Mouse (Mus musculus) small intestine, adult 2 months (tissue): ENCODE measurements around the gene Smg8. TPM values are rescaled to one million over a fixed set of nuclear protein-coding genes. Genes with fewer than 3 reads are reported as not detected.
"Not testable (repeated sequence)": the region's sequence is repeated elsewhere in the genome, so short reads cannot be mapped to it uniquely, and the experiment has no call there.

Experiments used
- H3K27ac ChIP-seq: fragments of 200-500 bp; 2 replicates; pipeline ENCODE4 v1.5.1; 2012; ENCODE audit warnings: low read depth, low read length, control low read depth, inconsistent platforms; ENCODE audit not compliant: insufficient read depth
- H3K27me3 ChIP-seq: fragments of 200-500 bp; 2 replicates; pipeline ENCODE4 v1.6.1; 2012; ENCODE audit warnings: mild to moderate bottlenecking, moderate library complexity, low read length, inconsistent platforms; ENCODE audit not compliant: control insufficient read depth, insufficient read depth
- H3K36me3 ChIP-seq: fragments of 200-500 bp; 2 replicates; pipeline ENCODE4 v1.6.1; 2012; ENCODE audit warnings: mild to moderate bottlenecking, low read length, control low read depth, inconsistent platforms; ENCODE audit not compliant: control insufficient read depth, insufficient read depth
- H3K4me1 ChIP-seq: fragments of 200-500 bp; 2 replicates; pipeline ENCODE4 v1.6.1; 2012; ENCODE audit warnings: low read length, inconsistent platforms, mixed read lengths; ENCODE audit not compliant: control insufficient read depth, insufficient read depth, insufficient read length
- H3K4me3 ChIP-seq: fragments of 200-500 bp; 2 replicates; pipeline ENCODE4 v1.5.1; 2012; ENCODE audit warnings: low read depth, mild to moderate bottlenecking, control low read depth, inconsistent platforms, low read length, moderate library complexity
- CTCF ChIP-seq: fragments of 200-500 bp; IDR thresholded peaks from 2 replicates; pipeline ENCODE4 v1.5.1; 2012; ENCODE audit warnings: low read depth, mild to moderate bottlenecking, control low read depth, inconsistent platforms, low read length, moderate library complexity, mixed read lengths; ENCODE audit not compliant: insufficient replicate concordance, insufficient read length; ENCODE audit errors: extremely low read depth
- POLR2A ChIP-seq: fragments of 200-500 bp; IDR thresholded peaks from 2 replicates; pipeline ENCODE4 v1.6.1; 2012; ENCODE audit warnings: low read depth, mild to moderate bottlenecking, control low read depth, inconsistent platforms, low read length, moderate library complexity
- WGBS: fragments of 180-500 bp; shearing (Covaris S2); methylation state at CpG from one replicate; pipeline ENCODE4 v1.1.7; 2018; 5-methylcytosine and 5-hydroxymethylcytosine counted together
- polyA plus RNA-seq: library from polyadenylated mRNA; depleted of rRNA; stranded (reverse); fragments of >200 nt; gene quantifications from 2 replicates; pipeline ENCODE4 v1.2.3, GENCODE M21; 2012

Smg8 gene
- polyA plus RNA-seq, 1 experiment, result 2.4 TPM

DNA sequence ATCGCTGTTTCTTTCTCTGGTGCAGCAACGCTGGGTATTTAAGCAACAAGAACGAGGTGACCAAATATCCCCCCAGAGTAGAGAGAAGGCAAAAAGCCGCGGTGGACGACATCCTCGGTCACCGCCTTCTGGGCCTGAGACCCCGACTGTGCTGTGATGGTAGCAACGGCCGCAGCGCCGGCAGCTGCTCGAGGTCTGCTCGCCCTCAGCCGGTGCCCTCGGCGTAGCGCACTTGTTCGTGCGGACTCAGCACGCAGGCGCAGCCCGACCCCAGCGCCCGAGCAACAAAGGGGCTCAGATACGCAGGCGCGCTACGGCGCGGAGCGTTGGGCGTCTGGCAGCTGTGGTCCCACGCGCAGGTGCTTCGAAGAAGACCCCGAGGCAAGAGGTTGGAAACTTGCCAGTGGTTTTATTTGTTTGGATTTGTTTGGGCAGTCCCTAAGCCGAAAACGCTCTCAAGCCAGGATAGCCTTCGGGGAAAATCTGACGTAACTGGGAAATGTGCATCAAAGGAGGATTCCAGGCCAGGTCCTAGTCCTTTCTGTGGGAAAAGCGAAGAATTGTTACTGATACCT, 12.6 kb downstream of the Smg8 start, which contains the start of gene Gdpd1:
Gdpd1 (minus strand) TSS at position 197 of the 575 bp plus-strand sequence.
- H3K27me3 ChIP-seq, result no peaks in the 10 kb centered on the region
- TF ChIP-seq CTCF, result peak; percentile 26; the same call in 1 of the 2 replicates
- peak; percentile 91 for TF ChIP-seq POLR2A
- peak within 1 kb of the TSS; percentile 29 for H3K27ac ChIP-seq
- H3K36me3 ChIP-seq, result peaks cover 11% of the 10 kb centered on the region
- under 1% methylated on average over 43 of the region's 43 CpGs for WGBS
- H3K4me3 ChIP-seq, result peak within 1 kb of the TSS; percentile 70
- peaks cover 12% of the 10 kb centered on the region for H3K4me1 ChIP-seq

DNA sequence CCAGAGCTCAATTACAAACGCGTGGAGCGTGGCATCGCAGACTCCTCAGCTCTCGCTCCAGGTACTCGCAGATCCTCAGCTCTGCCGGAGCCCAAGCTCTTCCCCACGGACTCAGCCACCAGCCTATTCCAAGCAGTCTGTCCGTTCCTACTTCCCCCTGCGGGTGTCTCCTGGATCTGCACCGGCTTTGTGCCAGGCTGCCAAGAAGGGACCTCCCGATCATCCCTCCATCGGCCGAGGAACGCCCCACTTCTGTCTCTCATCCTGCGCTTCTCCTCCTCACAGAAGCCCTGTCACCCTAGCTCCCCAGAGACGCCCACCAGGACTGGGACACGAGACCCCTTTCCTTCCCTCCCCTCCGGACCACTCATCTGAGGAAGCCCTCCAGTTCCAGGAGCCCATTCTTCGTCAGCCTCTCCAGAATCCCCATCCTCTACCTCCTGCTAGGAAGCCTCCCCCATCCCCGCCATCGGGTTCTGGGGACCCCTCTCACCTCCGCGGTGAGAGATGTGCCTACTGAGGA, 13.2 kb downstream of the Smg8 start:
- Histone ChIP-seq H3K4me3 (peak overlapping the region; percentile 70), H3K27ac (peak overlapping the region; percentile 29), H3K4me1 (peaks cover 12% of the 10 kb centered on the region), H3K27me3 (no peaks in the 10 kb centered on the region), H3K36me3 (peaks cover 11% of the 10 kb centered on the region)
- peak; percentile 67; the same call in 1 of the 2 replicates for TF ChIP-seq CTCF
- TF ChIP-seq POLR2A, result peak; percentile 43; the same call in 1 of the 2 replicates
- 3% methylated on average over 24 of the region's 24 CpGs for WGBS

DNA sequence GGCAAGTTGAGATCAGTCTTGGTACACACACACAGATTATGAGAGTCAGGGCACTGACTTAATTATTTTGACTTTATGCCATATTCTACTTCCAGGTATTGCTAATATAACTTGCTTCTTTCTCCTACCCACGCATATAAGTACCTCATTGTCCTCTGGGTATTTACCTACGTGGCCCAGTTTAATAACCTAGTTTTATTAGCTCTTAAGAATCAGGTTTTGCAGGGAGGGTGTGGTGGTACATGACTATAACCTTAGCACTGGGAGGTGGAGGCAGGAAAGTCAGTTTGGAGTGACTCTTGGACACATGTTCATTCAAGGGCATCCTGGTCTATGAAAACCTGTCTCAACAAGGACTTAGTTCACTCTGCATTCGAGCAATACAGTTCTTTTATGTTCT, 24.5 kb downstream of the Smg8 start:
- no peak for TF ChIP-seq CTCF
- Histone ChIP-seq H3K4me1 (no peaks in the 10 kb centered on the region), H3K27me3 (no peaks in the 10 kb centered on the region), H3K36me3 (peaks cover 31% of the 10 kb centered on the region), H3K4me3 (no peak overlapping the region), H3K27ac (peak overlapping the region; percentile 53)
- 33% methylated on average over 3 of the region's 3 CpGs for WGBS

DNA sequence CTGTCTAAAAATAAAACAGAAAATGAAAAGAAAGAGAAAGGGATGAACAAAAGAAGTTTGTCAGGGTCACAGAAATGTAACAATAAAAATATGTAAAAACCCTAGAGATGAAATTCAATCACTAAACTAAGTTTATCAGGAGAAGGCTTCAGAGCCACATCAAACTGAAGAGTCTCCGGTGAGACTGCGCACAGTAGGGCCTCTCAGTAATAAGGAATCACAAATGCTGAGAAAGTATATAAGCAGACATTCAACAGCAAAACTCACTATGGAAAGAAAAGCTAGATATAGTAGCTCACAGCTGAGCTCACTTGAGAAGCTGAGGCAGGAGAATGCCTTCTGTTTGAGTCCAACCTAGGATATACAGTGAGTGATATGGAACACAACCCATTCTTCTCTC, 26.2 kb downstream of the Smg8 start:
- no peak overlapping the region for H3K4me3 ChIP-seq
- no peak for TF ChIP-seq POLR2A
- no peak for TF ChIP-seq CTCF
- H3K27me3 ChIP-seq, result no peaks in the 10 kb centered on the region
- peaks cover 44% of the 10 kb centered on the region for H3K36me3 ChIP-seq
- 97% methylated on average over 2 of the region's 2 CpGs for WGBS
- H3K27ac ChIP-seq, result no peak overlapping the region
- no peaks in the 10 kb centered on the region for H3K4me1 ChIP-seq

DNA sequence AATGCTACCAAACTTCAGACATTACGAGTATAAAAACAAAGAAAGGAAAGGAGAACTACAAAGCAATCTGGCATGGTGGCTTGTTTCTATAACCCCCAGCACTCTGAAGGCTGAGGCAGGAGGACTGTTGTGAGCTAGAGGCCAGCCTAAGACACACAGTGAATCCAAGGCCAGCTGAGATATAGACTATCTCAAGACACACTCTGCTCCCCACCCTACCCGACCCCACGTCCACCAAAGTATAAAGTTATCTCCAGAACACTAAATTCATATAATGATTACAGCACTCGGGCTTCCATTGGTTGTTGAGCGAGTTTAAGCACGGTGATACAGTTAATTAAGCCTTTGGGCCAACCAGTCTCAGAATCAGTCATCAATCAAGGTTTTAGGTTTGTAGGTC, 30.3 kb downstream of the Smg8 start:
- H3K4me3 ChIP-seq, result no peak overlapping the region
- WGBS, result 57% methylated on average over 6 of the region's 6 CpGs
- H3K36me3 ChIP-seq, result peaks cover 62% of the 10 kb centered on the region
- no peak overlapping the region for H3K27ac ChIP-seq
- no peak for TF ChIP-seq POLR2A
- TF ChIP-seq CTCF, result no peak
- H3K4me1 ChIP-seq, result no peaks in the 10 kb centered on the region
- no peaks in the 10 kb centered on the region for H3K27me3 ChIP-seq

DNA sequence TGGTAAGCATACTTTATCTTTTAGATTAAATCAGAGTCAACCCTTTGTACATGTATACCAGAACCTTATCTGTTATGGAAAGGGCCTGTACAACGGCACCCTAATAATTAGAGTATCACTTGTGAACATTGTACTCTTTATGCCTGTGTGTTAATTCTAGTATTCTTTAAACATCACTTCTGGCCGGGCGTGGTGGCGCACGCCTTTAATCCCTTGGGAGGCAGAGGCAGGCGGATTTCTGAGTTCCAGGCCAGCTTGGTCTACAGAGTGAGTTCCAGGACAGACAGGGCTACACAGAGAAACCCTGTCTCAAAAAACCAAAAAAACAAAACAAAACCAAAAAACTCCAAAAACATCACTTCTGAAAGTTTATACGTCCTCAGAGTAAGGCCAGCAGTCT, 37.7 kb downstream of the Smg8 start:
- Histone ChIP-seq H3K27ac (peak overlapping the region; percentile 81), H3K36me3 (peaks cover 43% of the 10 kb centered on the region), H3K4me1 (peaks cover 25% of the 10 kb centered on the region)
- H3K27me3 ChIP-seq, H3K4me3 ChIP-seq: not testable (repeated sequence)
- WGBS, result 49% methylated on average over 7 of the region's 7 CpGs

DNA sequence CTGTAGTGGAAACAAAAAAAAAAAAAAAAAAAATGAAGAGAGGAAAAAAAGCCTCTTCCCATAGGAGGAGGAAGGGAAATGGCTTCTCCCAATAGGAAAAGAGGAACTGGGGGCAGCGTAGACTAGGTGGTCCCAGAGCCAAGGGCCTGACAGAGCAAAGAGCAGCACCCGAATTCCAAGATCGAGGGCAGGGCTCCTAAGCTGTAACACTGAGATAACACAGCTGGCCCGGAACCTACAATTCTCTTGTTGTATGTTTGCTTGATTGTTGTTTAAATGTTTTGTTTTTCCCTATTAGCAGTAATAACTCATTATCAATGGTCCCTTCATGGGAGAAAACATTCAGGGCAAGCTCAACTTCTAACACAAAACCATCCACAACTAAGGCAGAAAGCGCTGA, 39.6 kb downstream of the Smg8 start:
- TF ChIP-seq POLR2A, result no peak
- TF ChIP-seq CTCF, result no peak
- Histone ChIP-seq H3K4me3 (no peak overlapping the region), H3K27ac (no peak overlapping the region), H3K36me3 (peaks cover 36% of the 10 kb centered on the region), H3K4me1 (peaks cover 29% of the 10 kb centered on the region), H3K27me3 (no peaks in the 10 kb centered on the region)
- 81% methylated on average over 5 of the region's 5 CpGs for WGBS

DNA sequence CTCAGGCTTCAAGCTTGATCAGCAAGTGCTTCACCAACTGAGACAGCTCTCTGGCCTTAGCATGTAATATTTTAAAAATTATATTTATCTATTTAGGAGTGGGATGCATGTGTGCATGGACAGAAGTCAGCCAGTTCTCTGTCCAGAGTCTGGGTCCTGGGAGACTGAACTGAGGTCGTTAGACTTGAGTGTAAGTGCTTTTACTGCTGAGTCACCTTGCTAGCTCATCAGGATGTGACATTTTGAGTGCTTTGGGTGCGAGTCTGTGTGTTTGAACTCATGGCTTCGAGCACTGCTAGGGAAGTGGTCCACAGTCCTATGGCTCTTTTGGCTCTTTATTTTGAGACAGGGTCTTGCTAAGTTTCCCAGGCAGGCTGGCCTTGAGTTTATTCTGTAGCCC, 43.5 kb downstream of the Smg8 start:
- H3K27me3 ChIP-seq, result no peaks in the 10 kb centered on the region
- WGBS, result 77% methylated on average over 3 of the region's 3 CpGs
- peaks cover 31% of the 10 kb centered on the region for H3K4me1 ChIP-seq
- H3K27ac ChIP-seq, result peak overlapping the region; percentile 78; the same call in 1 of the 2 replicates
- TF ChIP-seq CTCF, result no peak
- TF ChIP-seq POLR2A, result no peak
- no peak overlapping the region for H3K4me3 ChIP-seq
- H3K36me3 ChIP-seq, result peaks cover 41% of the 10 kb centered on the region
